Mouse (Mus musculus) embryonic facial prominence, embryonic 15.5 days (tissue): Measurements from ENCODE around the gene Ezh2. TPM values are rescaled to one million over a fixed set of nuclear protein-coding genes. Genes with fewer than 3 reads are reported as not detected.
"Not testable (repeated sequence)": the region's sequence is repeated elsewhere in the genome, so short reads cannot be mapped to it uniquely, and the experiment has no call there.

Experiments used
- ATAC-seq: fragments of 200-750 bp; cut with Nextera tagmentation; 2 replicates; pipeline ENCODE4 v1.8.0; 2017; ENCODE audit warnings: low read depth, moderate TSS enrichment; ENCODE audit not compliant: insufficient number of reproducible peaks, low FRiP score, low TSS enrichment
- H3K27ac ChIP-seq: fragments of 300-500 bp; sonication (generic); replicated peaks from 2 replicates; pipeline ENCODE4 v1.5.1; 2015; ENCODE audit warnings: mild to moderate bottlenecking, inconsistent platforms
- H3K27me3 ChIP-seq: fragments of 300-500 bp; sonication (generic); 2 replicates; pipeline ENCODE4 v1.6.1; 2015; ENCODE audit warnings: inconsistent platforms
- H3K36me3 ChIP-seq: fragments of 300-500 bp; sonication (generic); 2 replicates; pipeline ENCODE4 v1.6.1; 2015; ENCODE audit warnings: mild to moderate bottlenecking, inconsistent platforms
- H3K4me1 ChIP-seq: fragments of 300-500 bp; sonication (generic); 2 replicates; pipeline ENCODE4 v1.6.1; 2015; ENCODE audit warnings: inconsistent platforms
- H3K4me2 ChIP-seq: fragments of 300-500 bp; sonication (generic); replicated peaks from 2 replicates; pipeline ENCODE4 v1.6.1; 2015; ENCODE audit warnings: mild to moderate bottlenecking, inconsistent platforms
- H3K4me3 ChIP-seq: fragments of 300-500 bp; sonication (generic); replicated peaks from 2 replicates; pipeline ENCODE4 v1.5.1; 2015; ENCODE audit warnings: mild to moderate bottlenecking, inconsistent platforms
- H3K9ac ChIP-seq: fragments of 300-500 bp; sonication (generic); 2 replicates; pipeline ENCODE4 v1.6.1; 2015; ENCODE audit warnings: inconsistent platforms
- H3K9me3 ChIP-seq: fragments of 300-500 bp; sonication (generic); replicated peaks from 2 replicates; pipeline ENCODE4 v1.6.1; 2016; ENCODE audit warnings: inconsistent platforms
- WGBS: fragments of 180-500 bp; shearing (Covaris S2); methylation state at CpG from one replicate; pipeline ENCODE4 v1.1.7; 2015; 5-methylcytosine and 5-hydroxymethylcytosine counted together
- polyA plus RNA-seq: library from polyadenylated mRNA; unstranded; fragments of >200 nt; fragmentation: Nextera tagmentation; extraction: Ambion mirVana; gene quantifications from 2 replicates; pipeline ENCODE4 v1.2.1, GENCODE M21; 2015

The Ezh2 gene
- polyA plus RNA-seq, 1 experiment from 2014 or later, result 79.1 TPM

GRCm38 (mm10) chr6:47595696-47596095, 555 bp upstream of the Ezh2 start:
- Histone ChIP-seq H3K36me3 (no peaks in the 10 kb centered on the region), H3K9ac (peak overlapping the region; percentile 94), H3K9me3 (no peaks in the 10 kb centered on the region), H3K27me3 (no peaks in the 10 kb centered on the region), H3K4me2 (peak overlapping the region; percentile 68), H3K4me1 (0 out of 2 replicates have a peak, but pooled peaks cover 3% of the 10 kb centered on the region), H3K27ac (peak overlapping the region; percentile 98), H3K4me3 (peak overlapping the region; percentile 96)
- WGBS, result 4% methylated on average over 6 of the region's 6 CpGs
- ATAC-seq, result no peak

- Histone ChIP-seq H3K4me1 (0 out of 2 replicates have a peak, but pooled peaks cover 3% of the 10 kb centered on the region), H3K27me3 (no peaks in the 10 kb centered on the region), H3K36me3 (no peaks in the 10 kb centered on the region), H3K4me3 (peak overlapping the region; percentile 96), H3K4me2 (peak overlapping the region; percentile 68), H3K9ac (peak overlapping the region; percentile 94), H3K9me3 (no peaks in the 10 kb centered on the region), H3K27ac (peak overlapping the region; percentile 98)
- peak; percentile 71 for ATAC-seq
- under 1% methylated on average over 72 of the region's 74 CpGs for WGBS
Measured at GRCm38 (mm10) chr6:47594141-47594835, 853 bp downstream of the Ezh2 start.

GRCm38 (mm10) chr6:47593590-47593989, 1.6 kb downstream of the Ezh2 start:
- Histone ChIP-seq H3K36me3 (no peaks in the 10 kb centered on the region), H3K27me3 (no peaks in the 10 kb centered on the region), H3K27ac (no peak overlapping the region), H3K4me2 (peak overlapping the region; percentile 68), H3K4me3 (peak overlapping the region; percentile 96), H3K4me1 (0 out of 2 replicates have a peak, but pooled peaks cover 3% of the 10 kb centered on the region), H3K9me3 (no peaks in the 10 kb centered on the region), H3K9ac (peak overlapping the region; percentile 94)
- 6% methylated on average over 9 of the region's 9 CpGs for WGBS
- no peak for ATAC-seq

- H3K9ac ChIP-seq, ATAC-seq, H3K9me3 ChIP-seq, H3K27ac ChIP-seq, H3K4me1 ChIP-seq, H3K4me3 ChIP-seq, H3K4me2 ChIP-seq, H3K27me3 ChIP-seq, H3K36me3 ChIP-seq: not testable (repeated sequence)
- 94% methylated on average over 2 of the region's 2 CpGs for WGBS
Measured at GRCm38 (mm10) chr6:47587332-47587731, 7.8 kb downstream of the Ezh2 start.

- Histone ChIP-seq H3K4me2 (no peak overlapping the region), H3K4me3 (no peak overlapping the region), H3K4me1 (no peaks in the 10 kb centered on the region), H3K27me3 (no peaks in the 10 kb centered on the region), H3K9me3 (no peaks in the 10 kb centered on the region), H3K27ac (no peak overlapping the region), H3K36me3 (peaks cover 22% of the 10 kb centered on the region), H3K9ac (no peak overlapping the region)
- WGBS, result 84% methylated on average over 2 of the region's 2 CpGs
- no peak for ATAC-seq
Measured at GRCm38 (mm10) chr6:47572887-47573286, 22.3 kb downstream of the Ezh2 start.

GRCm38 (mm10) chr6:47565326-47566035, 29.7 kb downstream of the Ezh2 start:
- ATAC-seq, result no peak
- H3K27ac ChIP-seq, result no peak overlapping the region
- 85% methylated on average over 1 of the region's 1 CpGs for WGBS
- H3K4me2 ChIP-seq, result no peak overlapping the region
- H3K9ac ChIP-seq, result no peak overlapping the region
- H3K4me1 ChIP-seq, result no peaks in the 10 kb centered on the region
- no peaks in the 10 kb centered on the region for H3K27me3 ChIP-seq
- no peak overlapping the region for H3K4me3 ChIP-seq
- H3K36me3 ChIP-seq, result peaks cover 43% of the 10 kb centered on the region
- H3K9me3 ChIP-seq, result no peaks in the 10 kb centered on the region

- no peaks in the 10 kb centered on the region for H3K4me1 ChIP-seq
- no peak overlapping the region for H3K4me3 ChIP-seq
- no peak overlapping the region for H3K27ac ChIP-seq
- H3K4me2 ChIP-seq, result no peak overlapping the region
- 80% methylated on average over 5 of the region's 5 CpGs for WGBS
- H3K27me3 ChIP-seq, result no peaks in the 10 kb centered on the region
- H3K36me3 ChIP-seq, result peaks cover 37% of the 10 kb centered on the region
- ATAC-seq, result no peak
- H3K9ac ChIP-seq, result no peak overlapping the region
- H3K9me3 ChIP-seq, result no peaks in the 10 kb centered on the region
Measured at GRCm38 (mm10) chr6:47561426-47561825, 33.7 kb downstream of the Ezh2 start.

DNA sequence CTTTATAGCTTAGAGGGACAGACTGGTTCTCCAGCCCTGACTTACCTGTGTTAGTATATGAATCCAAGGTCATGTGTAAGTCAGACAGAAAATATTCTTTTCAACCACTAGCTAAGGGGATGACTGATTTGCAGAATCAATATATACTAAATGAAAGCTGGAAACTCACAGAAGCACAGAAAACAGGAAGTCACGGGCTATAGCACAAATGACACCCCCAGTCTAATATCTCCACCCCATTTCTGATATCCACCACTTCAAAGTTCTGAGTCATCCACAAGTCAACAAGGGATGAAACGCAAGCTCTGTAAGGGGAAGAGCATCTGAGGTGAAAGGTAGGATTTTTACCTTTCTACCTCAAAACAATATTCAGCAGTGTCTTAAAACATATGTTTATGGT, 34.3 kb downstream of the Ezh2 start:
- Histone ChIP-seq H3K9ac (no peak overlapping the region), H3K36me3 (peaks cover 31% of the 10 kb centered on the region), H3K27me3 (no peaks in the 10 kb centered on the region), H3K27ac (no peak overlapping the region), H3K4me1 (no peaks in the 10 kb centered on the region), H3K9me3 (no peaks in the 10 kb centered on the region), H3K4me3 (no peak overlapping the region), H3K4me2 (no peak overlapping the region)
- 82% methylated on average over 2 of the region's 2 CpGs for WGBS
- ATAC-seq, result no peak

DNA sequence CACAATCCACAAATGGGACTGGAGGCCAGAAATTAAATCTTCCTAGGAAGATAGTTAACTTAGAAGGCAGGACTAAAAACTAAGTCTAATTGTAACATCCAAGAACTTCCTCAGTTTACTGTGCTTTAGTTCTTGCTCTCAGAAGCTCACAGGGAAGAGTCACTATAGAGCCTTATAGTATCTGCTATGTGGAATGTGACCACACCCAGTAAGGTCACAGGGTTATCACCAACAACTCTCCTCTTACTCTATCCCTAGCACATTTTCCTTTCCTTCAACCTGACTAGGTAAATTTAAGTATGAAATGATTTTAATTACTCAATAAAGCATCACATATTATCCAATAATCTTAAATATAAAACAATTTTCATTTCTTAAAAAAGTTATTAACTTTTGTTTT, 34.7 kb downstream of the Ezh2 start:
- no peak overlapping the region for H3K4me3 ChIP-seq
- no peak overlapping the region for H3K9ac ChIP-seq
- H3K27me3 ChIP-seq, result no peaks in the 10 kb centered on the region
- H3K4me1 ChIP-seq, result no peaks in the 10 kb centered on the region
- H3K27ac ChIP-seq, result no peak overlapping the region
- H3K36me3 ChIP-seq, result peaks cover 28% of the 10 kb centered on the region
- H3K9me3 ChIP-seq, result no peaks in the 10 kb centered on the region
- no peak overlapping the region for H3K4me2 ChIP-seq
- no peak for ATAC-seq

DNA sequence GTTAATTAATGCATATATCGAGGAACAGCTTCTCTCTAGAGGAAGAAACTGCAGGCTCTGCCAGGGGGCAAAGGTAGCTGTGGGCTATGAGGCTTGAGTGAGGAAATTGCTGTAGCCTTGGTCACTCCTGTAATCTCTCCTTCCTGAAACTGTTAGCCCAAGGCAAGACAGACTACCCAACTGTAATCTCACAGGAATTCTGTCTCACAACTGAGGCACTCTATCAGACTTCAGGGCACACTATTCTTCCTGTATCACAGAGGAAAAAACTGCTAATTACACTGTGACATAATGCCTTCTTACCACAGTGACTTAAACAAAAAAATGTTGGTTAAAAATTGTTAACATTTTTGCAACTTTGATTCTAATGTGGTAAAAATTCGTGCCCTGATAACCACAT, 35.9 kb downstream of the Ezh2 start:
- ATAC-seq, result no peak

GRCm38 (mm10) chr6:47552280-47552679, 42.9 kb downstream of the Ezh2 start:
- ATAC-seq, result no peak
- Histone ChIP-seq H3K4me3 (no peak overlapping the region), H3K4me2 (no peak overlapping the region), H3K36me3 (peaks cover 61% of the 10 kb centered on the region), H3K27ac (no peak overlapping the region), H3K9ac (no peak overlapping the region), H3K4me1 (no peaks in the 10 kb centered on the region), H3K9me3 (no peaks in the 10 kb centered on the region), H3K27me3 (no peaks in the 10 kb centered on the region)
- 87% methylated on average over 4 of the region's 4 CpGs for WGBS

More for the DNA sequence above, 35.9 kb downstream of the Ezh2 start:
- Histone ChIP-seq H3K4me3 (no peak overlapping the region), H3K4me2 (no peak overlapping the region), H3K9ac (no peak overlapping the region), H3K36me3 (peaks cover 36% of the 10 kb centered on the region), H3K9me3 (no peaks in the 10 kb centered on the region), H3K4me1 (no peaks in the 10 kb centered on the region), H3K27ac (no peak overlapping the region), H3K27me3 (no peaks in the 10 kb centered on the region)
- WGBS, result 84% methylated on average over 2 of the region's 2 CpGs
